Mouse (Mus musculus): ENCODE results near the gene Tent5b. TPM values are rescaled to one million over a fixed set of nuclear protein-coding genes. Genes with fewer than 3 reads are reported as not detected.

The Tent5b gene
- polyA plus RNA-seq, 1 experiment from 2014 or later, result 1.0 TPM

GRCm38 (mm10) chr4:133481488-133481887 is 1.6 kb downstream of the Tent5b start:
- no peak for ATAC-seq (replicated peaks; ENCODE audit: extremely low read depth, insufficient read depth, low FRiP score)
- no peaks in the 10 kb centered on the region for H3K9me3 ChIP-seq (replicated peaks; ENCODE audit: control insufficient read depth, low read length)
- no peak overlapping the region for H3K4me2 ChIP-seq (ENCODE audit: low read depth, low read length)
- 9% methylated on average over 4 of the region's 4 CpGs for WGBS
- H3K27ac ChIP-seq (ENCODE audit: low read length), result no peak overlapping the region
- H3K36me3 ChIP-seq (ENCODE audit: control insufficient read depth, insufficient read depth), result no peaks in the 10 kb centered on the region
- peaks cover 24% of the 10 kb centered on the region for H3K27me3 ChIP-seq (ENCODE audit: control insufficient read depth, insufficient read depth, low read length)
- 0 out of 2 replicates have a peak overlapping the region, but pooled peaks have one; percentile 16 for H3K9ac ChIP-seq (ENCODE audit: low read length)
- no peak overlapping the region for H3K4me3 ChIP-seq (ENCODE audit: low read length)
- peaks cover 19% of the 10 kb centered on the region for H3K4me1 ChIP-seq (ENCODE audit: control insufficient read depth, insufficient read depth, low read length)

GRCm38 (mm10) chr4:133482479-133482878 is 2.5 kb downstream of the Tent5b start:
- Histone ChIP-seq H3K27me3 (ENCODE audit: control insufficient read depth, insufficient read depth, low read length) (peaks cover 24% of the 10 kb centered on the region), H3K9me3 (replicated peaks; ENCODE audit: control insufficient read depth, low read length) (no peaks in the 10 kb centered on the region), H3K9ac (ENCODE audit: low read length) (no peak overlapping the region), H3K4me2 (ENCODE audit: low read depth, low read length) (no peak overlapping the region), H3K4me1 (ENCODE audit: control insufficient read depth, insufficient read depth, low read length) (peaks cover 19% of the 10 kb centered on the region), H3K36me3 (ENCODE audit: control insufficient read depth, insufficient read depth) (no peaks in the 10 kb centered on the region), H3K4me3 (ENCODE audit: low read length) (no peak overlapping the region), H3K27ac (ENCODE audit: low read length) (no peak overlapping the region)
- WGBS, result 72% methylated on average over 3 of the region's 3 CpGs
- ATAC-seq (replicated peaks; ENCODE audit: extremely low read depth, insufficient read depth, low FRiP score), result no peak

GRCm38 (mm10) chr4:133484266-133485025 is 4.5 kb downstream of the Tent5b start:
- peaks cover 23% of the 10 kb centered on the region for H3K4me1 ChIP-seq (ENCODE audit: control insufficient read depth, insufficient read depth, low read length)
- peak overlapping the region; percentile 39; the same call in 1 of the 2 replicates for H3K9ac ChIP-seq (ENCODE audit: low read length)
- 11% methylated on average over 22 of the region's 22 CpGs for WGBS
- ATAC-seq (replicated peaks; ENCODE audit: extremely low read depth, insufficient read depth, low FRiP score), result no peak
- H3K9me3 ChIP-seq (replicated peaks; ENCODE audit: control insufficient read depth, low read length), result no peaks in the 10 kb centered on the region
- H3K4me3 ChIP-seq (ENCODE audit: low read length), result peak overlapping the region; percentile 26; the same call in 1 of the 2 replicates
- H3K4me2 ChIP-seq (ENCODE audit: low read depth, low read length), result peak overlapping the region; percentile 45
- H3K36me3 ChIP-seq (ENCODE audit: control insufficient read depth, insufficient read depth), result no peaks in the 10 kb centered on the region
- H3K27me3 ChIP-seq (ENCODE audit: control insufficient read depth, insufficient read depth, low read length), result peaks cover 22% of the 10 kb centered on the region
- H3K27ac ChIP-seq (ENCODE audit: low read length), result no peak overlapping the region

GRCm38 (mm10) chr4:133485691-133486425 is 5.9 kb downstream of the Tent5b start:
- Histone ChIP-seq H3K27ac (ENCODE audit: low read length) (no peak overlapping the region), H3K27me3 (ENCODE audit: control insufficient read depth, insufficient read depth, low read length) (peaks cover 14% of the 10 kb centered on the region), H3K4me1 (ENCODE audit: control insufficient read depth, insufficient read depth, low read length) (peaks cover 24% of the 10 kb centered on the region), H3K4me3 (ENCODE audit: low read length) (no peak overlapping the region), H3K4me2 (ENCODE audit: low read depth, low read length) (no peak overlapping the region), H3K9me3 (replicated peaks; ENCODE audit: control insufficient read depth, low read length) (no peaks in the 10 kb centered on the region), H3K36me3 (ENCODE audit: control insufficient read depth, insufficient read depth) (no peaks in the 10 kb centered on the region), H3K9ac (ENCODE audit: low read length) (no peak overlapping the region)
- ATAC-seq (replicated peaks; ENCODE audit: extremely low read depth, insufficient read depth, low FRiP score), result no peak
- 82% methylated on average over 28 of the region's 28 CpGs for WGBS

GRCm38 (mm10) chr4:133486673-133487357 is 6.9 kb downstream of the Tent5b start:
- H3K4me2 ChIP-seq (ENCODE audit: low read depth, low read length), result no peak overlapping the region
- H3K27me3 ChIP-seq (ENCODE audit: control insufficient read depth, insufficient read depth, low read length), result peaks cover 10% of the 10 kb centered on the region; the same call in 1 of the 2 replicates
- no peak for ATAC-seq (replicated peaks; ENCODE audit: extremely low read depth, insufficient read depth, low FRiP score)
- no peaks in the 10 kb centered on the region for H3K36me3 ChIP-seq (ENCODE audit: control insufficient read depth, insufficient read depth)
- no peak overlapping the region for H3K9ac ChIP-seq (ENCODE audit: low read length)
- no peak overlapping the region for H3K27ac ChIP-seq (ENCODE audit: low read length)
- peaks cover 32% of the 10 kb centered on the region for H3K4me1 ChIP-seq (ENCODE audit: control insufficient read depth, insufficient read depth, low read length)
- H3K9me3 ChIP-seq (replicated peaks; ENCODE audit: control insufficient read depth, low read length), result no peaks in the 10 kb centered on the region
- WGBS, result 91% methylated on average over 26 of the region's 26 CpGs
- H3K4me3 ChIP-seq (ENCODE audit: low read length), result no peak overlapping the region

- no peak overlapping the region for H3K4me2 ChIP-seq (ENCODE audit: low read depth, low read length)
- no peak overlapping the region for H3K27ac ChIP-seq (ENCODE audit: low read length)
- H3K36me3 ChIP-seq (ENCODE audit: control insufficient read depth, insufficient read depth), result no peaks in the 10 kb centered on the region
- H3K9me3 ChIP-seq (replicated peaks; ENCODE audit: control insufficient read depth, low read length), result no peaks in the 10 kb centered on the region
- H3K4me1 ChIP-seq (ENCODE audit: control insufficient read depth, insufficient read depth, low read length), result peaks cover 39% of the 10 kb centered on the region
- H3K9ac ChIP-seq (ENCODE audit: low read length), result no peak overlapping the region
- peaks cover 1% of the 10 kb centered on the region; the same call in 1 of the 2 replicates for H3K27me3 ChIP-seq (ENCODE audit: control insufficient read depth, insufficient read depth, low read length)
- 84% methylated on average over 20 of the region's 20 CpGs for WGBS
- no peak for ATAC-seq (replicated peaks; ENCODE audit: extremely low read depth, insufficient read depth, low FRiP score)
- H3K4me3 ChIP-seq (ENCODE audit: low read length), result no peak overlapping the region
Measured at GRCm38 (mm10) chr4:133488619-133489392, 8.9 kb downstream of the Tent5b start.

GRCm38 (mm10) chr4:133489489-133490245 is 9.7 kb downstream of the Tent5b start:
- ATAC-seq (replicated peaks; ENCODE audit: extremely low read depth, insufficient read depth, low FRiP score), result no peak
- WGBS, result 39% methylated on average over 4 of the region's 4 CpGs
- no peak overlapping the region for H3K9ac ChIP-seq (ENCODE audit: low read length)

GRCm38 (mm10) chr4:133491800-133492199 is 11.9 kb downstream of the Tent5b start:
- Histone ChIP-seq H3K27me3 (ENCODE audit: control insufficient read depth, insufficient read depth, low read length) (peaks cover 21% of the 10 kb centered on the region), H3K4me1 (ENCODE audit: control insufficient read depth, insufficient read depth, low read length) (peaks cover 38% of the 10 kb centered on the region), H3K27ac (ENCODE audit: low read length) (peak overlapping the region; percentile 66), H3K9ac (ENCODE audit: low read length) (peak overlapping the region; percentile 51), H3K4me3 (ENCODE audit: low read length) (0 out of 2 replicates have a peak overlapping the region, but pooled peaks have one; percentile 6), H3K36me3 (ENCODE audit: control insufficient read depth, insufficient read depth) (no peaks in the 10 kb centered on the region), H3K4me2 (ENCODE audit: low read depth, low read length) (peak overlapping the region; percentile 48), H3K9me3 (replicated peaks; ENCODE audit: control insufficient read depth, low read length) (no peaks in the 10 kb centered on the region)
- ATAC-seq (replicated peaks; ENCODE audit: extremely low read depth, insufficient read depth, low FRiP score), result no peak; the same call in 1 of the 2 replicates
- 18% methylated on average over 10 of the region's 10 CpGs for WGBS

More at GRCm38 (mm10) chr4:133489489-133490245, 9.7 kb downstream of the Tent5b start:
- H3K9me3 ChIP-seq (replicated peaks; ENCODE audit: control insufficient read depth, low read length), result no peaks in the 10 kb centered on the region
- H3K4me3 ChIP-seq (ENCODE audit: low read length), result no peak overlapping the region
- peaks cover 1% of the 10 kb centered on the region; the same call in 1 of the 2 replicates for H3K27me3 ChIP-seq (ENCODE audit: control insufficient read depth, insufficient read depth, low read length)
- H3K4me2 ChIP-seq (ENCODE audit: low read depth, low read length), result no peak overlapping the region
- H3K4me1 ChIP-seq (ENCODE audit: control insufficient read depth, insufficient read depth, low read length), result peaks cover 37% of the 10 kb centered on the region
- no peaks in the 10 kb centered on the region for H3K36me3 ChIP-seq (ENCODE audit: control insufficient read depth, insufficient read depth)
- H3K27ac ChIP-seq (ENCODE audit: low read length), result peak overlapping the region; percentile 45
